Mouse (Mus musculus): ENCODE measurements around the gene Fut1.

Gene Fut1

GRCm38 (mm10) chr7:45667761-45668160 is 50.7 kb downstream of the Fut1 start:
- no peak for DNase-seq (ENCODE audit: low spot score in 2 of 2)

DNA sequence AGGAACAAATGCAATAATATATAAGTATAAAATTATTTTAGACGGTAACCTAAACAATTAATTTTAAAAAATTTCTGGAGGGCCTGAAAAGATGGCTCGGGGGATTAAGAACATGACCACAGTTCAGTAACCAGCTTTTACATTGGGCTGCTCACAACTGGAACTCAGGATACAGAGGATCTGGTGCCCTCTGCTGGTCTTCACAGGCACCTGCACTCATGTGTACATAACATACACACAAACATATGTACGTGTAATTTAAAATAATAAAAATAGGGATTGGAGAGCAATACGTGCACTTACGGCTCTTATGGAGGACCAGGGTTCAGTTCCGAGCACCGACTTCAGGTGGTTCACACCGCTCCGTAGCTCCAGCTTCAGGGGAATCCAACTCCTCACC is 51.8 kb downstream of the Fut1 start:
- no peak for DNase-seq (ENCODE audit: low spot score in 2 of 2)

Data from urinary bladder, adult 18-20 months (tissue).